Mouse (Mus musculus): ENCODE measurements around the gene Htt.

- TF ChIP-seq CTCF (IDR thresholded peaks at IDR 0.05) (no peak), EP300 (IDR thresholded peaks at IDR 0.05) (no peak)
Measured at GRCm38 (mm10) chr5:34729141-34729540, 32.4 kb upstream of the Htt start.

Data from lung, postnatal 0 days (tissue).